Mouse (Mus musculus) layer of hippocampus, adult 18-20 months (tissue): ENCODE results near the gene Tmc8. TPM values are rescaled to one million over a fixed set of nuclear protein-coding genes. Genes with fewer than 3 reads are reported as not detected.
A peak's percentile ranks its signal among the peaks of the same experiment; 100 is the strongest.
"Not testable (repeated sequence)": the region's sequence is repeated elsewhere in the genome, so short reads cannot be mapped to it uniquely, and the experiment has no call there.

Experiments
- DNase-seq, 2 experiments: peaks; one replicate each; pipeline ENCODE4 v3.0.0; 2022; ENCODE audit warnings: low spot score in 2 of 2
- total RNA-seq, 2 experiments: library from RNA; stranded (reverse); gene quantifications; 2 replicates each; pipeline ENCODE4 v1.2.3; 2021

Tmc8 gene
- total RNA-seq, 2 experiments from 2014 or later: 0.72 to 1.1 TPM

DNA sequence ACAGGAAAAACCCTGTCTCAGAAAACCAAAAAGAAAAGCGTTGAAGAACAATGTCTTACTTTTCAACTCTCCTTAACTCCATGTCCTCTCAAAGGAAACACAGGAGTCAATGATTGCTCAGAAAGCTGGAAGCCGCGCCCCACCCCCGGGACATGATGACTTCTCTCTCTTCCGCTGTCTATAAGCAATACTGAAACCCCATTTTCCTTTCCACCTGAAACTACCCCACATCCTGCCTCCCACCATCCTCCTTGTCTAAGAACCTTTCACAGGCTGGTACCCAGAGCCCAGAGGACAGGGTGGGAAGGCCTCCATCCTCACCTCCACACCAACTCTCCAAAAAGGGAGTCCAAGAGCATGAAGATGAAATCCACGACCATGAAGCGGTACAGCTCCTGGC lies 9.5 kb upstream of the Tmc8 start:
- DNase-seq: no peak

DNA sequence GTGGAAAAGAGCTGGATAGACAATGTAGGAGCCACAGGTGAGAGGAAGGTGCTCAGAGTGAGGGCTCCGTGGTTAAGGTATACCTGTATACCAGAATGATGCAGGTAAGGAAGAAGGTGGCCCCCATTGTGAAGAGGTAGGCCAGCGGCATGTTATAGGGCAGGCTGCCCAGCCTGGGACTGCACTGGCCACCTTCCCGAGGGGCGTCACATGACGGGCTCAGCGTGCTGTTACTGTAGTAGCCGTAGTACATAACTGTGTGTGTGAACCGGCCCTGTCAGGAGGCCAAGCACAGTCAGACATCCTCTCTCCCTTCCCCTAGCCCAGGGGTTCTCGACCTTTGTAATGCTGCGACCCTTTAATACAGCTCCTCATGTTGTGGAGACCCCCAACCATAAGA lies 7.0 kb upstream of the Tmc8 start:
- no peak for DNase-seq

DNA sequence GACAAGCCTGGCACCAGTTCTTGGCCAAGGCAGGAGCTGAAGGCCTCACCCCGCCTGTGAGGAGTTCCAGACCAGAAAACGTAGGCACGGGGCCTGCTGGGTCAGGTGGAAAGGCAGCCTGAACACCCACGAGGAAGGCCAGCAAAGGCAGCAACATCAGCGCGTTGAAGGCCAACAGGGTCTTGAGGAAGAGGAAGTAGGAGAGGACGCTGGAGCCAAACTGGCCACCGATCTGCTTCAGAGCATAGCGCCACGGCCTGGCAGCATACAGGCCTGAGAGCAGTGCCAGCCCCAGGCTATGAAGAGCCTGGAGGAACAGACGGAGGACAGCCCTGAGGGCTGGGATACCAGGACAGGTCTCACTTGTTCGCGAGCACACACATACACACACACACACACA lies 6.3 kb upstream of the Tmc8 start:
- no peak for DNase-seq

DNA sequence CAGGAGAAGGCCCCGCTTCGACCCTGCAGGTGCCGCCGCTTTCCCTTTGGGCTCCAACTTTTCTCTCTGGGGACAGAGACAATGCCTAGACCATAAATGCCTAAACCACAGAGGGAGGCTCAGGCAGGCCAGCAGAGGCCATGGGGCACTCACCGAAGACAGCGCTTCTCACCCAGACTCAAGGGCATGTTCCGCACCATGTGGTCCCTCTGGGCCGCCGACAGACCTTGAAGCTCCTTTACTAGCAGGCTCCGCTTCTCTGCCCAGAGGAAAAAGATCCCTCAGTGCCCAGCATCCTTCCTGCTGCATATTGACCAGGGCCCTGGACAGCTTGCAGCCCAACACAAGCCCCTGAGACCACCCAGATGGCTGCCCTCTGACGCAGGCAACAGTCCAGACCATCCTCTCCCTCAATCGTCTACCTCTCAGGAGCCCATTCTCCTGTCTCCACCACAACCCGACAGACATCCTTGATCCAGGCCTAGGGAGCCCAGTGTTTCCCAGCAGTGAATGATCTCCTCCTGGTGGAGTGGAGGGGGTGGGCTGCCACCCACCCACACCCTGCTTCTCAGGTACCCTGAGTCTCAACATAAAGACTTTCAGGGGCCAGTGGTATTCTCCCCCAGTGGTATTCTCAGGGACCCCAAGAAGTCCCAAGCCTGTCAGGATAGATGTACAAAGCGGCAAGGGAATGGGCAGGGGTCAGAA lies 5.6 kb upstream of the Tmc8 start:
- no peak for DNase-seq

DNA sequence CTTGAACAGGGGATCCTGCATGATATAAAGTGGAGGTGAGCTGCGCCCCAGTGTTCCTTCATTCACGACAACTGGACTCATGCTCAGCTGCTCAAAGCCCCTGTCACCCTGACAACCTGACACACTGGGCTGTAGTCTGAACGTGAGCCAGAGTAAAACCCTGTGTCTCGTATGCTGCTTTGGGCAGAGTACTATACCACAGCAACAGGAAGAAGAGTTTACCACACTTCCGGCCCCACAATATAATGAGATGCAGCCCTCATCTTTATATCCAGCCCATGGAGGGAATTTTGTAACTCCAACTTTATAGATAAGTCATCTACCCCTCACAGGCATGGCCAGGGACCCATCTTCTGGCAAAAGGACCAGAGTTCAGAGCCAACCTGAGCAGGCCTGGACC lies 4.8 kb upstream of the Tmc8 start:
- DNase-seq: no peak

DNA sequence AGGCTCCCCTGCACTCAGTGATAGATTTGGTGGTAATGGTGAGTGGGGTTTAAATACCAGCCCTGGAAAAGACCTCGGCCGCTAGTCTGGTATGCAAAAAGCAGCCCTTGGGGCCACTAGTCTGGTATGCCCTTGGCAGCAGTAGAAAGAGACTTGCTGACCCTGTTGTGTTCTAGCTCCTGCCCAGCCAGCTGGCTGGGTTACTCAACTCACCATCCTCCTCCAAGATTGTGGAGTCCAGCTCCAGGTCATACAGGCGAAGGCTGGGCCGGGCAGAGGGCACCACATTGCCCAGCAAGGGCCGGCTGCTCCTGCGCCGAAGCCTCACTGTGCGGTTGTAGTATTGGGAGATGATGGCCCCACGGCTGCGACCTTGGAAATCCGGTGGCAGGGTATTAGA lies 3.8 kb upstream of the Tmc8 start:
- DNase-seq: no peak

DNA sequence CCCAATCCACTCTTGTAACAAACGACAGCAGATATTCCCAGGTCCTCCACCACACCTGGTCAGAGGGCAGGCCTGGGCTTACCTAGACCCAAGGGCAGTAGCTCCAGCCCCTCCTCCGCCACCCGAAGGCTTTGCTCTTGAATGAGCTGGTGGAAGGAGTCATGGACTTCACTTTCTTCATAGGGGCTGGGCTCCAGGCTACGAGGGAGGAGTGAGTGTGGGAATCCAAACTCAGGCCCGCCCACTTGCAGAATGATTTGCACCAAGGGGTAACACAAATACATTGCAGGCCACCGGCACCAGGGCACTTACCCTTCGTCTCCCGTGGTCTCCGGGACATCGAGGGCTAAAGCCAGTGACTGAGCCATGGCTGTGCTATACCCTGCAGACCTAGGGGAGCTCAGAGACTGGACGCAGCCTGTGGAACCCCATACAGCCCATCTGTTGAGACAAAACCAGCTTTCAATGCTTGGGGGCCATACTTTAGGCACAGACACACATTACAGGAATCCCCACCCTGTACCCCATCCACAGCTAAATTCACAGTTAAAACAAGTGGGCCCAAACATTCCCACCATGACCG lies 2.9 kb upstream of the Tmc8 start:
- no peak for DNase-seq

DNA sequence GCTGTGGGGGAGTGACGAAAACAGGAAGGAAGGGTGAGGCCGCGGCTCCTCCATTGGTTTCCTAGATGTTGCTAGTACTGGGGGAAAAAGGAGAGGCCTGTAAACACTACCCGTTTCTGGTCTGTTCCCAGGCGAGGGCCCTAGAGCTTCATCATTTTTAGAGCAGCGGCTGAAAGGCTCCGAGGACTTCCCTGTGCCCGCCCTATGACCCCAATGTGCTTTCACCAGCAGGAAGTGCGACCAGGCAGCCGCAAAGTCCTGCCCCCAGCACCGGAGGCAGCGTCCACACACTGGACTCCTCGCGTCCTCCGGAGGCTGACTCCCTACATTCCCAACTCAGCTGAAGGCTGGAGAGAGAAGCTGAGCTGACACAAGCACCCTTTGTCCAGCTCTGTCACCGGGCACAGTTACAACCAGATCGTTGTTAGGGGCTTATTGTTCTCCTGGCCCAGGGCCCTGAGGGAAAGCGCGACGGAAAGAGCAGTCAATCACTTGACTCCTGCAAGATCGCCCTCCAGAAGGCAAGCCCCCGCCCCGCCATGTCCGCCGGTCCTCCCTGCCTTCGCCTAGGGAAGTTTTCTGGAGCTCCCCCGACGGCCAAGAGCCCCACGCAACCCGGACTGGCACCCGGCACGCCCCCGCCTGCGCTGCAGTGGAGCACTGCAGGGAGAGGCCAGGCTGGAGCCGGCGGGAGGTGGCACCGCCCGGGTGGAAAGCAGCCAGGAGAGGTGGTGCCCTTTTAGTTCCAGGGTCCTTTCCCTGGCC lies 2.3 kb upstream of the Tmc8 start:
- peak in 1 of 2 experiments; percentile 55 for DNase-seq

DNA sequence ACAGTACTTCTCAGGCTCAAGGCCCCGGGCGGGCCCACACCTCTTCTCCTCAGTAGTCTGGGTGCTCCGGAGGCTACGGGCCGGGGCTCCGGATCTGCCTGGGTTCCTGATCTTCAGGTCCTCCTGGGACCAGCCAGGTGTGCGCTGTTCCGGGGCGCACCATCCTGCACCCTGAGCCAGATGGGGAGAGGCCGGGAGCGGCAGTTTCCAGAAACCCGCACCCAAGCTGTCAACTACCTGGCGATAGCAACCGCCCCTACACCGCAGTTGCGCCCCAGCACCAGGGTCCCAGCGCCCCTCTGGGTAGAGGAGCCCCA lies 1.7 kb upstream of the Tmc8 start:
- no peak for DNase-seq

DNA sequence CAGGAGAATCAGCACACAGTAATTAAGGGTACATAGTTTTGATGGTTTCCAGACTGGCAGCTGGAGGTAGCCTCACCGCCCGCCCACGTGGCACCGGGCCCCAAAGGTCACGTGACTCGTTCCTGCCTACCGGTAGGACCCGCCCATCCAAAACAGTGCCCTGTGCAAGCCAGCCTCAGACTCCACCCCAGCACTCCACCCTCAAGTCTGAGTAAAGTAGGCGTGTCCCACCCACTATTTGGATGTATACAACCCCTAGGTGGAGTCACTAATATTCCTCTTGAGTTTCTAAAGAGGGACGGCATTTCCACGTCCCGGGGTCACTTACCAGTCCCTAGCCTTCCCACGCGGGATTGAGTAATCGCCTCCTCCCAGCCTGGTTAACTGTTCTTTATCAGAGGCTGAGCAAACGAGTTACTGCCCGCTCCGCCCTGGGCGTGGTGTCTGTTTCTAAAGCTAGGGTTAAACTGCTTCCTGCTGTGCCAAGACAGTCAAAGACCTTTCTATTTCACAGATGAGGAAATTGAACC lies 1.2 kb upstream of the Tmc8 start:
- DNase-seq: no peak

DNA sequence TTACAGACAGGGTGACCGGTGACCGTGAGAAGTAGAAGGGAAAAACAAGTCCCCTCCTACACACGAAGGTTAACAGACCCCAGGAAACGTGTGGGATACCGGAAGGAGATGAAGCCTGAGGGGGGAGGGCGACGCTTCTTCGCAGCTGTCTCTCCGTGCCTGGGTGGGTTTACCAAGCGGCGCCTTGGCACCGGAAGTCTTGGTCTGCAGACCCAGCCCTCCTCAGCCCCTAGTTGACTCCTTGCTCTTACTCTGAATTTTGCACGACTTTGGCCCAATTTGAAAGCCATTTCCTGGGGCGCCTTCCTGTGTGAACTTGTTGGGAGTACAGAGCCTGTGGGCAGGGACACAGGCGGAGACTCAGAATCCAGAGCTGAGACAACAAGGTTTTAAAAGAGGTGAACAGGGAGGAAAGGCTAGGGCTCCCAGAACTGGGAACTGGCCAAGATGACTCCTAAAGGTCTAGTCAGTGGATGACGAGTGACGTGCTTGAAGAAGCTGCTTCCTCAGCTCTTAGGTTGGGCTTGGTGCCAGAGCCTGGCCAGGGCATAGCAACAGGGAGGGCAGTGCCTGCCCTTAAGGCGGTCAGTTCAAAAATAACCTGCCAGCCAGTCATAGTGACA lies 566 bp upstream of the Tmc8 start:
- no peak for DNase-seq

DNA sequence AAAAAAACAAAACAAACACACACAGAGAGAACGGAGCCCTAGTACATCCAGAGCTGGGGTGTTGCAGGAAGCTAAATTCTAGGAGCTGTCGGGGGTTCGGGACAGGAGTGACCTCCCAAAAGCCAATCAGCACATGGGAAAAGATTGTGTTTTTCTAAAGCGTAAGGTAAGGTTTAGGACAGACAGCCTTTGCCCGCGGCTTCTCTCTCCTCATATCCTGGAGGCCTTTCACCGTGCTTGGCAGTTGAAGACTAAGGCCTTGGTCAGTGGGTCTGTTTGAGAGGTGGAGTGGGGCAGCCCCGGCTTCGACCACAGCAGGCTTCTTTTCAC lies 794 bp downstream of the Tmc8 start:
- no peak for DNase-seq

DNA sequence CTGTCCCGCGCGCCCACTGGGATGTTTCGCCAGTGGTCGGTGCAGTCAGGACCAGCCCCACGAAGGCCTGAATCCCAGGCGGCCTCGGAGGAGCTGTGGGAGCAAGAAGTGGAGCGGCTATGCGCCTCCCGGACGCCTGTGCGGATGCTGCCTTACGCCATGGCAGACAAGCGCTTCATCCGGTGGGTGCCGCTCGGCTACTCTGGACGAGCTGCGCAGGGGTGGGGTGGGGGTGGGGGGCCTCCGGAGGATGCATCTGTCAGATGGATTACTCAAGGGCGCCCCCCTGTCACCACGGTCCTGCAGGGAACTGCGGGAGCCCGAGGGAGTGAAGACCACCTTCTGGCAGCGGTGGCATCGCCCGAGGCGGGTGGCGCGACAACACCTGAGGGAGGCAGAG lies 1.2 kb downstream of the Tmc8 start:
- DNase-seq: no peak

DNA sequence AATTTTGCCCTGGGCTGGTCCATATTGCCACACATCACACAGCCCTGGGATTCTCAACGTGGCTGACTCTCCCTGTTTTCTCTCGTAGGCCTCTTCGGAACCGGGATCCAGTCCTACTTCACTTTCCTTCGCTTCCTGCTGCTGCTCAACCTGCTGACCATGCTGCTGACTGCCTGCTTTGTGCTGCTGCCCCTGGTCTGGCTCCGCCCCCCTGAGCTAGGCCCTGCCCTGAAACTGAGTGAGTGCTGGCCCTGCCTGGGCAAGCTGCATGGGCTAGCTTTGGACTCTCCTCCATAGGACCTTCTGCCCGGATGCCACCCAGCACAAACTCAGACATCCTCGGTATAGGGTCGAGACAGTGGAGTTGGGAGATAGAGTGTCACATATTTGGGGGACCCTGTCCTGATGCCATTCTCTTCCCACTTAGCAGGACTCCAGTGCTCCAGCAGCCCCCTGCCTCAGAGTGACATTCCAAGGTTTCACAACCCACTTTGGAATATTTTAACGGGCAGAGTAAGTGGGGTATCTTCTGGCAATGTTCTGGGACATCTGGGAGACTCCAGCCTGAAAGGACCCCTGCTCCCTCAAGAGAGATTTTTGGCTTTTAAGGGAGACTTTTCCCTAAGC lies 1.9 kb downstream of the Tmc8 start:
- DNase-seq: no peak

DNA sequence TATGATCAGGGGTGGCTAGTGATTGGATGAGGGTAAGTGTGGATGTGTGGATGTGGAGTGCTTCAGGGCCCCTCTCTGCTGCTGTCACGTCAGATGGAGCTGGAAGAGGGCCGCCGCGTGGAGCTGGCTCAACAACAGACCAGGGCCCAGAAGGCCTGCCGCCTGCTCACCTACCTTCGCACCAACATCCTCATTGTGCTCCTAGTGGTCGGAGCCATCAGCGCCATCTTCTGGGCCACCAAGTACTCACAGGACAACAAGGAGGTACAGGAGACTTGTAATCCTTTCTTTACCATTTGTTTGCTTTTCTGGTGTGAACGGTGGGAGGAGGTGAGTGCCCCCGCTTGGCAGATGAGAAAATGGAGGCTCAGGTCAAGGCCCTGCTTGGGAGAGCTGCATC lies 4.4 kb downstream of the Tmc8 start:
- DNase-seq: peak in 1 of 2 experiments; percentile 77

DNA sequence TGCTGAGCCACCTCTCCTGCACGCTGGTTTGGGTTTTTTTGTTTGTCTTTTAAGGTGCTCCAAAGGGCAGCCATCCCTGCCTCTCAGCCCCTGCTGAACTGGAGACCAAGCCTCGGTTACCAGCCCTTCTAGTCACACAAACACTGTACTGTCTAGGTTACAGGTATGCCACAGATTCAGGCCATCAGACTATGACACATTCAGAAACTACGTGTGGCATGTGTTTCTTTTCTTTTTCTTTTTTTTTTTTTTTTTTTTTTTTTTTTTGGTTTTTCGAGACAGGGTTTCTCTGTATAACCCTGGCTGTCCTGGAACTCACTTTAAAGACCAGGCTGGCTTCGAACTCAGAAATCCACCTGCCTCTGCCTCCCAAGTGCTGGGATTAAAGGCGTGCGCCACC lies 6.6 kb downstream of the Tmc8 start:
- not testable (repeated sequence) for DNase-seq

DNA sequence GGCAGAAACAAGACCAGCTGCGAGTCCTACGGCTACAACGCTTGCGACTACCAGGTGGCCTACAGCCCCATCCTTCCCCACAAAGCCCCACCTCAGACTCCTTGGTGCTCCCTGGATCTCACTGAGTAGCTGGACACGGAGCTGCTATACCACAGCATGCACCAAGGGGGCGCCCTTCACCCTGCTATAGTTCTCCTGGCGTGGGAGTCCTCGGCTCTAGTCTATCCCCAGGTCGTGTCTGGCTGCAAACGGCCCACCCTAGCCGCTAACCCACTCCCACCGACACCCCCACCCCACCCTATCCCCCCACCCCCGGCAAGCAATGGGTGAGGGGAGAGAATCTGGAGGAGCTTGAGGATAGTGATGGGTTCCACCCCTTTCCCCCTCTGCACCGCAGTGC lies 8.4 kb downstream of the Tmc8 start:
- peak in 1 of 2 experiments; percentile 70 for DNase-seq

DNA sequence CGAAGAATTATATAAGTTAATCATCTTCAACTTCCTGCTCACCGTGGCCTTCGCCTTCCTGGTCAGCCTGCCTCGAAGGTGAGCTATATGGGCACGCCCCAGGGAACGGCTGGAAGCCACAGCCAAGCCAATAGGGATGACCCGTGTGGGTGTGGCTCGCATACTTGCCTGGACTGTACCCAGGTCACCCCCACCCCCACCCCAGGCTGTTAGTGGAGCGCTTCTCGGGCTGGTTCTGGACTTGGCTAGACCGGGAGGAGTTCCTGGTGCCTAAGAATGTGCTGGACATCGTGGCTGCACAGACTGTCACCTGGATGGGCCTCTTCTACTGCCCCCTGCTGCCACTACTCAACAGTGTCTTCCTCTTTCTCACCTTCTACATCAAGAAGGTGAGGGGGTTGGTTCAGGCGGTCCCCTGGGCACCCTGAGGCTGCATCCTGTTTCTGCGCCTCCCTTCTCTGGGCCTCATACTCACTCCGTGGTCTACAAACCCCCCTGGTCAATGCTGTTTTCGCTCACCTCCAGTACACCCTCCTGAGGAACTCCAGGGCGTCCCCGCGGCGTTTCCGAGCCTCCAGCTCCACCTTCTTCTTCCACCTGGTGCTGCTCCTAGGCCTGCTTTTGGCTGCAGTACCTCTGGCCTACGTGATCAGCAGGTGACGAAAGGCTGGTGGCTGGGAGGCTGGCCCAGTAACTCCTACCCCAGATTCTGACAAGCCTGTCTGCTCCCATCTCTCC lies 9.0 kb downstream of the Tmc8 start:
- no peak for DNase-seq

DNA sequence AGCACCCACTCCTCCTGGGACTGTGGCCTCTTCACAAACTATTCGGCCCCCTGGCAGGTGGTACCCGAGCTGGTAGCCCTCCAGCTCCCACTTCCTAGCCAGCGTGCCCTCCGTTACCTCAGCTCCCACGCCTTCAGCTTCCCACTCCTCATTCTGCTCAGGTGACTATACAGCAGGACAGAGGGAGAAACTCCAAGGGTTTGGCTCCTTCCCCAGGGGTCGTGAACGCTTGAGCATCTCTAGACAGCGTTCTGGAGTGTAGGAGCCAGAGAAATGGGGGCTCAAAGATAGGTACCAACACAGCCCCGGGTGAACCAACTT lies 9.5 kb downstream of the Tmc8 start:
- no peak for DNase-seq

DNA sequence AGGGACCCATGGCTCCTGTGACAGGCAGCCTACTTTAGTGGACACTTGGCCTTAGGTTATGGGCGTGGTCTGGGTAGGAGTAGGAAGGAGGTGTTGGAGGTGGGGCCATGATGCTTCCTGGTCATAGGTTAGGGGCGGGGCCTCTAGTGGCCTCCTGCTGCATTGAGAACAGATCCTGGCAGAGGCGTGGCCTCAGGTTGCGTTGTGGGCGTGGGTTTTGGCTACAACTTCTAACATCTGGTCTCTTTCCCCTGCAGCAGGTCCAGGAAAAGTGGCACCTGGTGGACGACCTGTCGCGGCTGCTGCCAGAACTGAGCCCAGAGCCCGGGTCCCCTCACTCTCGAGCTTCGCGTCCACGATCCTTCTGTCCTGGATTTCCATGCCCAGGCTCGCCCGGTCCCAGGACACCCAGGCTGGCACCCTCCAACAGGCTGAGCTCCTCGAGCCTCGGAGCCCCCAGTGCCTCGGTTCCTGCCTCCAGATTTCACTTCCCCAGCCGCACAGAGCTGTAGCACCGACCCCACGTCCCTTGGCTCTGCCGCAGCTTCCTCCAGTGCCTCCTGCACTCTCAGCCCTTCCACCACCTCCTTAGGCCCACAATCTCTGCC lies 10.5 kb downstream of the Tmc8 start:
- DNase-seq: no peak

DNA sequence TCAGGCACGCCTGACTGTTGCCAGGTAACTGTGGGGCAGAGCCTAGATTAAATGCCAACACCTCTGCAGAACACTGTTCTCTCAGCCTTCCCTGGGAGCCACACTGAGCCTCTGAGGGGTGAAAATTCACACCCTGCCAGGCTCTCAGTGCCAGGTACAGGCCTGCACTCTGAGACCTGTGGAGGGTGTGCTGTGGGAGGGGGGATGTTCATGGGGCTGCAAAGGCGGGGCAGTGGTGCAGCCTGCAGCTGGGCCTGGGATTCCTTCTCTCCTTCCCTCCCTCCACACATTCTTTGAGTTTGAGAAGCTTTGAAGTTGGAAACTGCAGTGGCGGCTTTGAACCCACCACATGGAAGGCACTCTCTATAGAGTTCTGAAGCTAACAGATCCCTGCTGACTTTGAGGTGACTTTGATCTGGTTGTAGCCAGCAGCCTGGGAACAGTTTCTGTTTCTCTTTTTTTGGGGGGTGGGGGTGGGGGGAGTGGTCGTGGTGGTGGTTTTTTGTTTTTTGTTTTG lies 12.2 kb downstream of the Tmc8 start:
- DNase-seq: no peak
